Mouse (Mus musculus): ENCODE data around the gene Lrrc43.

Lrrc43 gene

GRCm38 (mm10) chr5:123520666-123521065 lies 31.6 kb downstream of the Lrrc43 start:
- DNase-seq (ENCODE audit: low read depth) = no peak

- no peak for DNase-seq (ENCODE audit: low read depth)
Observed at GRCm38 (mm10) chr5:123521621-123522020, 32.5 kb downstream of the Lrrc43 start.

DNA sequence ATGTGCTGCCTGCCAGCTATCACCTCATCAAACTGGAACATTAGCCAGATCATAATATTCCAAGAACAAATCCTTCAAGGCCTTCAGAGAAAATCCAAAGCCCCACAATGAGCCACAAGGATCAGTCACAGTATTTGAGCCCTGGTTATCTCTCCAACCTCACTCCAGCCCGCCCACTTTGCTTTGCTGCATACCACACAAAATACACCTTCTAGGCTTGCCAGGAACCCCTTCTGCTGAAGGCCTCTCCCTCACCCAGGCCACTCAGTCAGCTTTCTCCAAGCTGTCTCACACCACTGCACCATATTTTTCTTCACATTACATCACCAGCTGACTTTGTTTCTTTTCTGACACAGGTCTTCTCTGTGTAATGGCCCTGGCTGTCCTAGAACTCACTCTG lies 33.1 kb downstream of the Lrrc43 start:
- DNase-seq (ENCODE audit: low read depth) = no peak

DNA sequence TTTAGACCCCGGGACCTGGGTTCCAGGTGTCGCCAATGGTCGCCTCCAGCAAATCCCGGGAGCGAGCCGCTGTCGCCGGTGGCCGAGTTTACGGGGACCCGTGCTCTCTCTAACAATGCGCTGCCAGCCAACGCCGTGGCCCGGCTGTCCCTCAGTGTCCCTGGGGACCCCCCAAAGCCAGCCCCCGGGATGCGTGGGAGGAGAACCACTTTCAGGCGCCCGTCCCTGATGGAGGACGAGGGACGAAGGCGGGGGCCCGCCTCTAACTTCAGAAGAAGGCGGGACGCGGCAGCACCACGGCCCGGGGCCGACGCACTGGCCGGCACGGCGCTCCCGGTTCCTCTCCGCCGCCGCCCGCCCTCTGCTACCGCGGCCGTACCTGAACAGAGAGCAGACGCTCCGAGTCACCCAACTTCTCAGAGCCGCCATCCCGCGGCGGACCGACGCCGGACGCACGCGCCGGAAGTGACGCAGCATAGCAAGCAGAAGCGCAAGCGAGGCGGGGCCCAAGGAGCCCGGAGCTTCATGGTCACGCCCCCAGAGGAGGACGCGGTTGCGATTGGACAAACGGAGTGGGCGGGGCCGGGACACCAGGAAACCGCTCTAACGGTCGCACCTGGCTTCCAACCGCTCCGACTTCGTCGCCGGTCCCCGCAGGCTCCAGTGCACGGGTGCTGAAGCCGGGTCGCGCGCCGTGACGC lies 34.7 kb downstream of the Lrrc43 start, which contains the start of gene Diablo:
Diablo (minus strand) TSS at position 485 of the 701 bp plus-strand sequence.
- DNase-seq (ENCODE audit: low read depth) = peak; percentile 98

DNA sequence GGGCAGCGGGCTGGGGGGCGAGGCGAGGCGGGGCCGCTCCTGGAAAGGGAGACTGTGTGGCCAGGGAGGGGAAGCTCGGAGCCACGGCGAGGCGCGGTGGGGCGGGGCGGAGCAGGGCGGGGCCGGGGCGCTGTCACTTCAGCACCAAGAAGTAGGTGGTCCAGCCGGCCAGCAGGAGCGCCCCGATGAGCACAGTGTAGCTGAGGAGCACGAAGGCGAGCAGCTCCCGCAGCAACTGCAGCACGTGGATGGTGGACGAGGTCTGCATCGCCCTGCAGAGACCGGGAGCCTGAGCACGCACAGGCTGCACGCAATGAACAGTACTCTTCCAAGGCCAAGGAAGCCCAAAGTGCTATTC lies 35.3 kb downstream of the Lrrc43 start:
- DNase-seq (ENCODE audit: low read depth) = no peak

DNA sequence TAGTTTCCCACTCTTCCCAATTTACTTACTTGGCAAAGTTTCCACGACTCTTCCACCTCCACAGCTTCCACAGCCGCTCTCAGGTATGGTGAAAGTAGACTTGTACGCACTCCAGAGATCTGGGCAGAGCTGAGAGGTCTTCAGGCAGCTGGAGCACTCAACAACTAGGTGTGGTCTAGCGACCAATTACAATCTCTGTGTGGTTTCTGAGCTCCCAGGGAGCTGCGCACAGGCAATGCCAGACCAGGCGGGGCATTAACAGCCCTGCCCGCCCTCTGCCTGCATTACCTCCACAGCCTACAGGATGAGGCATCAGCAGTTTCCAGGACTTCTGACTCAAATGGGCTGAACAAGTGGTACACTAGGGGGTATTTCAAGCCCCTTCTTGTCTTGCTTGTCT lies 36.2 kb downstream of the Lrrc43 start, which contains the start of gene Gm49027:
Gm49027 (minus strand) TSS at position 208 of the 400 bp plus-strand sequence.
- no peak for DNase-seq (ENCODE audit: low read depth)

DNA sequence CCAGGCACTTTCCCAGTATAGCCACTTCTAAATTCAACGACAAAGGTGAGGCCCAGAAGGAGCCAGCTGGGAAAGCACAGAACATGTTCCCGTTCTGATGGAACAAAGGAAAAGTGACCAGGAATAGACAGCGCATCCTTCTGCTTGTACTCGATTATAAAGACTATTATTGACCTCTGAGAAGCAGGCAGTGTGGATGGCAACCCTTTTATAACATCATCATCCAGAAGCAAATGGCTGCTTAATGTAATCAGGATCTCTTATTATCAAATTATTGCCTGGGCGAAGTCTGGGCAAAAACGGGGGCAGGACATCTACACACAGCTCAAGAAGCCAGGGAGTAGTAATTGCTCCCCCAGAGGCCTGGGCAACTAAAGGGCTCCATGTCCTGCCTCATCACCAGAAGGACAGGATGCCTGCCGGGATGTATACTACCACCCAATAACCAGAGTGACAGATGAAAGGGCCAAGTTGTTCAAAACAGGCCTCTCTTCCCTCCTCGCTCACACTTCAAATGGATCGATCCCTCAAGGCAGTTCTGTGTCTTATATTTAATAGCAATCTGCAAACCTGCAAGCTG lies 36.9 kb downstream of the Lrrc43 start:
- no peak for DNase-seq (ENCODE audit: low read depth)

DNA sequence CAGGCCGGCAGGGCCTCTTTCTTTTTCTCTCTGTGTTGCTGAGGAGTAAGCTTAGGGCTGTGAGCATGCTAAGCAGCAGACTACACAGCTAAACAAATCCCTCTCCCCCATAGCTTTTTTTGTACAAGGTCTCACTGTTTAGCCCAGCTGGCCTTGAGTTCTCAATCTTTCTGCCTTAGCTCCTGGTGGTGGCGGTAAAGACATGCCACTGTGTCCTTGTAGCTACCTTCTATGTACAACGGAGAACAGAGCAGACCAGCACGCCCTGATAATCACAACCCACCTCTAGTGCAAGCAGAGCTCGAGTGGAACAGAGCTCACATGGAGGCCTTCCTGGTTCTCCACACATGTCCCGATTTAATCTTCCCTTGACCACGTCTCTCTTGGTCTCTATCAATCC lies 39.5 kb downstream of the Lrrc43 start:
- DNase-seq (ENCODE audit: low read depth) = no peak

GRCm38 (mm10) chr5:123530056-123530455 lies 41.0 kb downstream of the Lrrc43 start:
- DNase-seq (ENCODE audit: low read depth) = no peak

GRCm38 (mm10) chr5:123533801-123534200 lies 44.7 kb downstream of the Lrrc43 start:
- no peak for DNase-seq (ENCODE audit: low read depth)

DNA sequence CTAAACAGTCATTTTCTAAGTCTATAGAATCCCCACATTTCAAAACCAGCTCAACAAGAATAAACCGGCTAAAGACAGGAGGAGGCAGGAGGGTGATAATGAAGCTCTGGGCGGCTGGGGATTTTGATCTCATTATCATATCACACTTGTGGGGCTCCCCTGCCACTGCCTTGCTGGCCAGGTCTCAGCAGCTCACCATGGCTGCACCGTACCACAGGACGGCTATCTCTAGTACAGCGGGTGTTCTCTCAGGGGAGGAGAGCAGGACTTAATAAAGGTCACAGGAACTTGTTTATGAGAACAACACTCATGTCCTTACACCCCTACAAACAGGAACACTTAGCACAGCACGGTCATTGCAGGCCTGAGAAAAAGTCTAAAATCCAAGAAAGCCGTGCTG lies 66.6 kb downstream of the Lrrc43 start:
- DNase-seq (ENCODE audit: low read depth) = no peak

DNA sequence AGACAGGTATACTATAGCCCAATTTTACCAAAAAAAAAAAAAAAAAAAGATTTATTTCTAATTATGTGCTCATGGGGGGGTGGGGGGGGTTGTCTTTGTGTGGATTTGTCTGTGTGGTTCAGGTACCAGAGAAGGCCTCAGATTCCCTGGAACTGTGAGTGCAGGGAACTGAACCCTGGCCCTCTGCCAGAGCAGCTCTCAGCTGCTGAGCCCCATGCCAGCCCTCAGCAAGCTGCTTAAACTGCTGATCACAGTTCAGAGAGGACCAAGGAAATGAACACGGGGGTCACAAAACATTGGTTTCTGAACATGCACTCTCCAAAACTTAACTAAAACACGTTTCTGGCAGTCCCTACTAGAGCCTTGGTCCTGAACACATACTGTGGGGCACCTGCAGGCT lies 67.3 kb downstream of the Lrrc43 start:
- no peak for DNase-seq (ENCODE audit: low read depth)
